Mouse (Mus musculus): ENCODE data around the gene Romo1. TPM values are rescaled to one million over a fixed set of nuclear protein-coding genes. Genes with fewer than 3 reads are reported as not detected.

Gene Romo1
- total RNA-seq, 1 experiment: 216 TPM

DNA sequence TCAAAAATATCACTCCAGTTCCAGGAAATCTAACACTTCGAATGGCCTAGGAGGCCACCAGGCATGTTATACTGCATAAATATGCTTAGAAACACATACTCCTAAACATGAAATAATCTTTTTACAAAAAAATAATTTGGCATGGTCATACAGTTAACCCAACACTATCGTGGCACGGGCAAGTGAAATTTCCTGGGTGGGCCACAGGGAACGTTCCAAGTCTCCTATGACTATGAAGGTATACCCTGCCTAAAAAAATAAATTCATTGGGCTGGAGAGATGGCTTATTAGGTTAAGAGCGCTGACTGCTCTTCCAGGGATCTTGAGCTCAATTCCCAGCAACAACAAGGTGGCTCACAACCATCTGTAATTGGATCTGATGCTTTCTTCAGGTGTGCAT lies 22.7 kb downstream of the Romo1 start:
- in situ Hi-C loops (cut with MboI; ENCODE audit: low sequenced_read_pairs in 2 of 2, unreplicated experiment in 2 of 2): no loop called here
- Histone ChIP-seq H3K36me3 (ENCODE audit: control insufficient read depth, insufficient read depth, low read length, poor library complexity, severe bottlenecking) (peaks cover 38% of the 10 kb centered on the region; the same call in 1 of the 2 replicates), H3K4me3 (ENCODE audit: insufficient read depth in 1 of 2, low read depth in 1 of 2, low read length in 2 of 2, poor library complexity in 1 of 2, severe bottlenecking in 1 of 2) (no peak overlapping the region), H3K9ac (ENCODE audit: insufficient read depth, low read depth, low read length, poor library complexity, severe bottlenecking) (no peak overlapping the region), H3K27ac (ENCODE audit: insufficient read depth, low read depth, low read length, poor library complexity, severe bottlenecking) (no peak overlapping the region), H3K9me3 (ENCODE audit: control insufficient read depth, insufficient read depth, low read depth, low read length) (no peaks in the 10 kb centered on the region), H3K4me1 (ENCODE audit: control insufficient read depth in 2 of 2, insufficient read depth in 2 of 2, low read length in 2 of 2, poor library complexity in 1 of 2) (no peaks in the 10 kb centered on the region)
- TF ChIP-seq ZC3H11A (IDR thresholded peaks at IDR 0.05; ENCODE audit: borderline replicate concordance, low read depth, low read length): no peak
- no peak for TF ChIP-seq HCFC1 (IDR thresholded peaks at IDR 0.05; ENCODE audit: borderline replicate concordance, insufficient read depth, low read length)
- no peak for TF ChIP-seq ZNF384 (IDR thresholded peaks at IDR 0.05; ENCODE audit: low read depth, low read length)
- no peak for TF ChIP-seq MAFK (IDR thresholded peaks at IDR 0.05; ENCODE audit: insufficient read depth, low read depth, low read length)
- no peak for TF ChIP-seq CHD2 (IDR thresholded peaks at IDR 0.05; ENCODE audit: low read depth, low read length)
- no peak for DNase-seq (ENCODE audit: low read depth, low spot score)

DNA sequence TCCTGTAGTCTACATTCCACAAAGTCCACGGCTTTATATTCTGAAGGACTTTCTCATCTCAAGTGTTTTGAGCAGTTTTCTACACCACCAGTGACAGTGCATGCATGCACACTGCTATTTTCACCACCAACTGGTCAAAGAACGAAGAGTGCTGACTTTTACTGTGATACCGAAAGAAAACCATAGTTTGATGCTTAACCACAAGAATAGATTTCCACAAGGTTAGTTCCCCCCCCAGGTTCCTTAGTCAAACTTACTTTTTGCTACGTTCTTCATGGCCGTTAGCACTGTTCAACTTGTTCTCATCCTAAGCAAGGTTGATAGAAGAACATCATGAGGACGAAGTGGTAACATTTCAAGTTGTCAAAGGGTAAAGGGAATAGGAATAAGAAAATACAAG lies 33.2 kb downstream of the Romo1 start:
- H3K27ac ChIP-seq (ENCODE audit: insufficient read depth, low read depth, low read length, poor library complexity, severe bottlenecking): no peak overlapping the region
- TF ChIP-seq CHD2 (IDR thresholded peaks at IDR 0.05; ENCODE audit: low read depth, low read length): no peak
- TF ChIP-seq ZC3H11A (IDR thresholded peaks at IDR 0.05; ENCODE audit: borderline replicate concordance, low read depth, low read length): no peak
- no peak for DNase-seq (ENCODE audit: low read depth, low spot score)
- peak overlapping the region in 1 of 2 experiments; percentile 1; a peak in 2 of 4 replicates for H3K4me3 ChIP-seq (ENCODE audit: insufficient read depth in 1 of 2, low read depth in 1 of 2, low read length in 2 of 2, poor library complexity in 1 of 2, severe bottlenecking in 1 of 2)
- peaks cover 20% of the 10 kb centered on the region for H3K36me3 ChIP-seq (ENCODE audit: control insufficient read depth, insufficient read depth, low read length, poor library complexity, severe bottlenecking)
- H3K9ac ChIP-seq (ENCODE audit: insufficient read depth, low read depth, low read length, poor library complexity, severe bottlenecking): no peak overlapping the region
- in situ Hi-C loops (cut with MboI; ENCODE audit: low sequenced_read_pairs in 2 of 2, unreplicated experiment in 2 of 2): no loop called here
- H3K9me3 ChIP-seq (ENCODE audit: control insufficient read depth, insufficient read depth, low read depth, low read length): no peaks in the 10 kb centered on the region
- H3K4me1 ChIP-seq (ENCODE audit: control insufficient read depth in 2 of 2, insufficient read depth in 2 of 2, low read length in 2 of 2, poor library complexity in 1 of 2): peaks cover 0 to 2% of the 10 kb centered on the region in 2 experiments; a peak in 2 of 4 replicates

- TF ChIP-seq ZNF384 (IDR thresholded peaks at IDR 0.05; ENCODE audit: low read depth, low read length): no peak
- no peak for TF ChIP-seq CHD2 (IDR thresholded peaks at IDR 0.05; ENCODE audit: low read depth, low read length)
- no peak for TF ChIP-seq MAFK (IDR thresholded peaks at IDR 0.05; ENCODE audit: insufficient read depth, low read depth, low read length)
- no peak for TF ChIP-seq HCFC1 (IDR thresholded peaks at IDR 0.05; ENCODE audit: borderline replicate concordance, insufficient read depth, low read length)
- no peak for TF ChIP-seq ZC3H11A (IDR thresholded peaks at IDR 0.05; ENCODE audit: borderline replicate concordance, low read depth, low read length)
- H3K9ac ChIP-seq (ENCODE audit: insufficient read depth, low read depth, low read length, poor library complexity, severe bottlenecking): peak overlapping the region; percentile 70; the same call in 1 of the 2 replicates
- H3K36me3 ChIP-seq (ENCODE audit: control insufficient read depth, insufficient read depth, low read length, poor library complexity, severe bottlenecking): peaks cover 20% of the 10 kb centered on the region
- no peak for DNase-seq (ENCODE audit: low read depth, low spot score)
- H3K4me3 ChIP-seq (ENCODE audit: insufficient read depth in 1 of 2, low read depth in 1 of 2, low read length in 2 of 2, poor library complexity in 1 of 2, severe bottlenecking in 1 of 2): peak overlapping the region; percentile 64 to 72
- no peak overlapping the region for H3K27ac ChIP-seq (ENCODE audit: insufficient read depth, low read depth, low read length, poor library complexity, severe bottlenecking)
- in situ Hi-C loops (cut with MboI; ENCODE audit: low sequenced_read_pairs in 2 of 2, unreplicated experiment in 2 of 2): no loop called here
- peaks cover 0 to 2% of the 10 kb centered on the region in 2 experiments; a peak in 2 of 4 replicates for H3K4me1 ChIP-seq (ENCODE audit: control insufficient read depth in 2 of 2, insufficient read depth in 2 of 2, low read length in 2 of 2, poor library complexity in 1 of 2)
- no peaks in the 10 kb centered on the region for H3K9me3 ChIP-seq (ENCODE audit: control insufficient read depth, insufficient read depth, low read depth, low read length)
Observed at GRCm38 (mm10) chr2:156177651-156178050, 33.8 kb downstream of the Romo1 start.

GRCm38 (mm10) chr2:156179046-156179795 lies 35.4 kb downstream of the Romo1 start:
- peak overlapping the region; percentile 72 to 90 for H3K4me3 ChIP-seq (ENCODE audit: insufficient read depth in 1 of 2, low read depth in 1 of 2, low read length in 2 of 2, poor library complexity in 1 of 2, severe bottlenecking in 1 of 2)
- peaks cover 0 to 2% of the 10 kb centered on the region in 2 experiments; a peak in 2 of 4 replicates for H3K4me1 ChIP-seq (ENCODE audit: control insufficient read depth in 2 of 2, insufficient read depth in 2 of 2, low read length in 2 of 2, poor library complexity in 1 of 2)
- peaks cover 14% of the 10 kb centered on the region for H3K36me3 ChIP-seq (ENCODE audit: control insufficient read depth, insufficient read depth, low read length, poor library complexity, severe bottlenecking)
- in situ Hi-C loops (cut with MboI; ENCODE audit: low sequenced_read_pairs in 2 of 2, unreplicated experiment in 2 of 2): no loop called here
- H3K9ac ChIP-seq (ENCODE audit: insufficient read depth, low read depth, low read length, poor library complexity, severe bottlenecking): peak overlapping the region; percentile 99
- TF ChIP-seq CHD2 (IDR thresholded peaks at IDR 0.05; ENCODE audit: low read depth, low read length) (no peak), ZC3H11A (IDR thresholded peaks at IDR 0.05; ENCODE audit: borderline replicate concordance, low read depth, low read length) (no peak), HCFC1 (IDR thresholded peaks at IDR 0.05; ENCODE audit: borderline replicate concordance, insufficient read depth, low read length) (peak; percentile 8; the same call in 1 of the 2 replicates)
- DNase-seq (ENCODE audit: low read depth, low spot score): peak; percentile 39
- no peaks in the 10 kb centered on the region for H3K9me3 ChIP-seq (ENCODE audit: control insufficient read depth, insufficient read depth, low read depth, low read length)
- H3K27ac ChIP-seq (ENCODE audit: insufficient read depth, low read depth, low read length, poor library complexity, severe bottlenecking): peak overlapping the region; percentile 96

Data from ES-E14 (cell line).